Comparison of ENCODE assay signal across 8 mouse cellular contexts in genomic region chr2:155356971-155357591, GRCm38 (mm10). TPM values are rescaled to one million over a fixed set of nuclear protein-coding genes. Genes with fewer than 3 reads are reported as not detected.
DNase-seq lines count a peak whose midpoint lies in the region; ATAC-seq lines count a peak whose summit lies in the region.

Gene Pigu (minus strand): TSS chr2:155357430.

- no peaks in the 10 kb centered on the region for H3K36me3 ChIP-seq in hindbrain, embryonic 16.5 days (ENCODE audit: control insufficient read depth, insufficient read depth, low read length)
- no peaks in the 10 kb centered on the region for H3K36me3 ChIP-seq in macrophage (ENCODE audit: inconsistent target)

- no peaks in the 10 kb centered on the region for H3K9me3 ChIP-seq in hindbrain, embryonic 16.5 days (ENCODE audit: control insufficient read depth, low read length)

- peaks cover 51% of the 10 kb centered on the region for H3K79me2 ChIP-seq in macrophage (ENCODE audit: inconsistent target)

- peaks cover 5% of the 10 kb centered on the region for H3K4me1 ChIP-seq in hindbrain, embryonic 16.5 days (ENCODE audit: control insufficient read depth, insufficient read depth, low read depth, low read length)

- peak; percentile 99 for ATAC-seq in hindbrain, embryonic 16.5 days

- peak; percentile 81 for DNase-seq in WW6 (ENCODE audit: low read depth, low spot score)
- DNase-seq in cerebellum, postnatal 4 days (ENCODE audit: low spot score in 2 of 2), result peak; percentile 83 to 90
- peak; percentile 96 for DNase-seq in gastrocnemius, adult 18-20 months (ENCODE audit: low spot score)
- DNase-seq in left cerebral cortex, adult 18-20 months (ENCODE audit: low spot score in 2 of 2), result peak; percentile 96 to 97
- DNase-seq in right cerebral cortex, adult 18-20 months, result peak; percentile 98
- peak; percentile 73 for DNase-seq in urinary bladder, postnatal 10 days (ENCODE audit: low spot score)

- H3K9ac ChIP-seq in hindbrain, embryonic 16.5 days (ENCODE audit: low read depth, low read length), result peak within 1 kb of the TSS; percentile 80

- H3K4me2 ChIP-seq in hindbrain, embryonic 16.5 days (ENCODE audit: low read length), result peak within 1 kb of the TSS; percentile 75

- H3K27ac ChIP-seq in hindbrain, embryonic 16.5 days (ENCODE audit: low read depth, low read length), result peak within 1 kb of the TSS; percentile 81
- H3K27ac ChIP-seq in macrophage, result peak within 1 kb of the TSS; percentile 44

- peak within 1 kb of the TSS; percentile 71 for H3K4me3 ChIP-seq in hindbrain, embryonic 16.5 days (ENCODE audit: low read length)
- peak within 1 kb of the TSS; percentile 99 for H3K4me3 ChIP-seq in macrophage (ENCODE audit: inconsistent target)

- no peaks in the 10 kb centered on the region for H3K27me3 ChIP-seq in hindbrain, embryonic 16.5 days (replicated peaks; ENCODE audit: control insufficient read depth, insufficient read depth, low read length)

- under 1% methylated on average over 38 of the region's 38 CpGs for WGBS in hindbrain, embryonic 16.5 days
- under 1% methylated on average over 38 of the region's 38 CpGs for WGBS in macrophage (ENCODE audit: missing documents)

RNA-seq across cellular contexts. Expression of gene Pigu, which starts in this region (rescaled TPM):
- total RNA-seq in gastrocnemius, adult 18-20 months (2021), result 10 to 100 TPM; 22.4 to 25.1 TPM
- 64.6 and 67.7 TPM in 2 replicates for polyA plus RNA-seq in hindbrain, embryonic 16.5 days (2015; fragmentation: Nextera tagmentation; extraction: Ambion mirVana)
- total RNA-seq in left cerebral cortex, adult 18-20 months (2021), result 10 to 100 TPM; 27.5 to 31.2 TPM
- 10 to 100 TPM in 25 of 26 experiments, 1 to 10 TPM in 1; 8.2 to 57.5 (median 34.7) TPM for total RNA-seq in macrophage (2018; cell fraction: chromatin; rRNA removed)
- 10 to 100 TPM; 19.7 to 41.8 (median 31.7) TPM for total RNA-seq in macrophage (2018; cell fraction: cytosol; rRNA removed)
- total RNA-seq in macrophage (2018; cell fraction: nucleus; rRNA removed), result 10 to 100 TPM; 17.6 to 58.3 (median 32.9) TPM
- 26.4 to 67.1 TPM (median 39.7 TPM) in 3 replicates for polyA plus RNA-seq in macrophage (2018)

Comparison
In these comparisons a context has a peak if more than half of its experiments do, and no peak if none do; other contexts are left out.
1. Peak in every context shown above with its lines: DNase-seq, ATAC-seq, H3K4me3 ChIP-seq and H3K27ac ChIP-seq.